Mouse (Mus musculus): ENCODE data around the gene Slpi. TPM values are rescaled to one million over a fixed set of nuclear protein-coding genes. Genes with fewer than 3 reads are reported as not detected.

The Slpi gene
- polyA plus RNA-seq, 1 experiment from 2014 or later, result 0.66 TPM

DNA sequence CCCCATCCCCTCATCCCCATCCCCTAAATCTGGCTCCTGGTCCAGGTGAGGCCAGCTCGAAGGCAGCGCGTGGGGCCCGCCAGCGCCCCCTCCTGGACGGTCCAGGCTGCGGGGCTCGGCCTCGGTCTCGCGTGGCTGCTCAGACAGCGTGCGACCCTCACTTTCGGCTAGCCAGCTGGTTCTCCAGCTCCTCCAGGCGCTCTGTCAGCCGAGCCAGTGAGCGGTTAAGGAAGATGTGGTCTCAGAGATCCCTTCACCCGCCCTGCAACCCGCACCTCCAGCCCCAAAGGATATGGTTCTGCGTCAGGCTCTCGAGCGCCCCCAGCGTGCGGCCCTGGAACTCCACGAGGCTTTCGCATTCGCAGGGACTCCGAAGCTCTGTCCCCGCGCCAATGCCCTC, 604 bp upstream of the Slpi start:
- Histone ChIP-seq H3K4me1 (ENCODE audit: control insufficient read depth, insufficient read depth, low read depth, low read length) (peaks cover 7% of the 10 kb centered on the region), H3K9me3 (ENCODE audit: control insufficient read depth, low read length) (no peaks in the 10 kb centered on the region), H3K36me3 (ENCODE audit: control insufficient read depth, insufficient read depth, low read length) (no peaks in the 10 kb centered on the region), H3K27me3 (replicated peaks; ENCODE audit: control insufficient read depth, insufficient read depth, low read length) (peaks cover 3% of the 10 kb centered on the region; the same call in 1 of the 2 replicates), H3K9ac (ENCODE audit: low read depth, low read length) (peak overlapping the region; percentile 74), H3K4me3 (ENCODE audit: low read length) (peak overlapping the region; percentile 59), H3K27ac (ENCODE audit: low read depth, low read length) (peak overlapping the region; percentile 76), H3K4me2 (ENCODE audit: low read length) (peak overlapping the region; percentile 81)
- peak; percentile 74 for ATAC-seq
- WGBS, result 0% methylated on average over 30 of the region's 30 CpGs

DNA sequence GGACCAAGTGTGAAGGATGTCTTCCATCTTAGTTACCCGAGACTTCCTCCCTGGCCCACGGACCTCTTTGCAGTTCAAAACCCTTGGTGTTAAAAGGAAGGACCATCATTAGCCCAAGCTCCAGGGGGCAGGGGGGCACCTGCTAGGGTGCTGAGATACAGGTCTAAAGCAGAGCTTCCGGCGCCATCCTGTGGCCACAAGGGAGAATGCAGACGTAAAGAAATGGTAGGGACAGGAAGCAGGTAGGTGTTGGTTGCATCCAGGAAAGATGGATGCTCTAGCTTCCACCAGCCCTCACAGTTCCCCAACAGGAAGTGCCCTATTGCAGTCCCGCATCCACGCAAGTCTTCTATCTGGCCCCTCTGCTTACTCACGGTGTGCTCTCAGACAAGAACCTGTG, 1.9 kb downstream of the Slpi start:
- H3K4me3 ChIP-seq (ENCODE audit: low read length), result no peak overlapping the region
- no peak overlapping the region for H3K9ac ChIP-seq (ENCODE audit: low read depth, low read length)
- H3K27me3 ChIP-seq (replicated peaks; ENCODE audit: control insufficient read depth, insufficient read depth, low read length), result peaks cover 3% of the 10 kb centered on the region; the same call in 1 of the 2 replicates
- H3K9me3 ChIP-seq (ENCODE audit: control insufficient read depth, low read length), result no peaks in the 10 kb centered on the region
- no peak for ATAC-seq
- no peak overlapping the region for H3K4me2 ChIP-seq (ENCODE audit: low read length)
- H3K27ac ChIP-seq (ENCODE audit: low read depth, low read length), result no peak overlapping the region
- WGBS, result 15% methylated on average over 8 of the region's 8 CpGs
- no peaks in the 10 kb centered on the region for H3K36me3 ChIP-seq (ENCODE audit: control insufficient read depth, insufficient read depth, low read length)
- peaks cover 7% of the 10 kb centered on the region for H3K4me1 ChIP-seq (ENCODE audit: control insufficient read depth, insufficient read depth, low read depth, low read length)

- Histone ChIP-seq H3K4me3 (ENCODE audit: low read length) (no peak overlapping the region), H3K27ac (ENCODE audit: low read depth, low read length) (no peak overlapping the region), H3K9me3 (ENCODE audit: control insufficient read depth, low read length) (no peaks in the 10 kb centered on the region), H3K9ac (ENCODE audit: low read depth, low read length) (no peak overlapping the region), H3K4me2 (ENCODE audit: low read length) (peak overlapping the region; percentile 40), H3K36me3 (ENCODE audit: control insufficient read depth, insufficient read depth, low read length) (no peaks in the 10 kb centered on the region), H3K27me3 (replicated peaks; ENCODE audit: control insufficient read depth, insufficient read depth, low read length) (peaks cover 3% of the 10 kb centered on the region; the same call in 1 of the 2 replicates), H3K4me1 (ENCODE audit: control insufficient read depth, insufficient read depth, low read depth, low read length) (peaks cover 7% of the 10 kb centered on the region)
- WGBS, result 10% methylated on average over 18 of the region's 18 CpGs
- peak; percentile 81 for ATAC-seq
These were observed 2.8 kb downstream of the Slpi start for GRCm38 (mm10) chr2:164385927-164386763.

GRCm38 (mm10) chr2:164383656-164384399, 5.1 kb downstream of the Slpi start:
- no peak overlapping the region for H3K9ac ChIP-seq (ENCODE audit: low read depth, low read length)
- H3K27ac ChIP-seq (ENCODE audit: low read depth, low read length), result no peak overlapping the region
- peaks cover 7% of the 10 kb centered on the region for H3K4me1 ChIP-seq (ENCODE audit: control insufficient read depth, insufficient read depth, low read depth, low read length)
- H3K9me3 ChIP-seq (ENCODE audit: control insufficient read depth, low read length), result no peaks in the 10 kb centered on the region
- no peak for ATAC-seq
- no peak overlapping the region for H3K4me2 ChIP-seq (ENCODE audit: low read length)
- H3K4me3 ChIP-seq (ENCODE audit: low read length), result no peak overlapping the region
- 40% methylated on average over 11 of the region's 11 CpGs for WGBS
- no peaks in the 10 kb centered on the region for H3K36me3 ChIP-seq (ENCODE audit: control insufficient read depth, insufficient read depth, low read length)
- H3K27me3 ChIP-seq (replicated peaks; ENCODE audit: control insufficient read depth, insufficient read depth, low read length), result peaks cover 3% of the 10 kb centered on the region; the same call in 1 of the 2 replicates

DNA sequence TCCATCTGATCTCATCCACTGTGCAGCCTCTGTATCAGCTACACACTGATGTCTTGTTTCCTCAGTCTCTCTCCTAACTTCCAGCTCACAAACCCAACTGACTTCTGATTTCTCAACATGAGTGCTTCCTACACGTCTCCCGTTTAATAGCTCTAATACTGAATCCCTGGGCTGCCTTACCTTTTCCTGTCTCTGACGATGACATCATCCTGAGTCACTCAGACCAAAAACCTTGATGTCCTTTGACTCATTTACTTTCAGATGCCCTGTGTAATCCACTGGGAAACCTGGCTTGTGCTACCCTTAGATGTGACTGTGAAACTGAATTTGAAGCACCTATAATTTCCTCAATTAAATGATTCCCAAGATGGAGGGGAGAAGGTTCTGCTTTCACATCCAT, 5.9 kb downstream of the Slpi start:
- Histone ChIP-seq H3K36me3 (ENCODE audit: control insufficient read depth, insufficient read depth, low read length) (no peaks in the 10 kb centered on the region), H3K4me2 (ENCODE audit: low read length) (no peak overlapping the region), H3K9me3 (ENCODE audit: control insufficient read depth, low read length) (no peaks in the 10 kb centered on the region), H3K4me1 (ENCODE audit: control insufficient read depth, insufficient read depth, low read depth, low read length) (peaks cover 7% of the 10 kb centered on the region), H3K27me3 (replicated peaks; ENCODE audit: control insufficient read depth, insufficient read depth, low read length) (peaks cover 3% of the 10 kb centered on the region; the same call in 1 of the 2 replicates), H3K9ac (ENCODE audit: low read depth, low read length) (no peak overlapping the region), H3K4me3 (ENCODE audit: low read length) (no peak overlapping the region), H3K27ac (ENCODE audit: low read depth, low read length) (no peak overlapping the region)
- WGBS, result 88% methylated on average over 3 of the region's 3 CpGs
- ATAC-seq, result no peak

DNA sequence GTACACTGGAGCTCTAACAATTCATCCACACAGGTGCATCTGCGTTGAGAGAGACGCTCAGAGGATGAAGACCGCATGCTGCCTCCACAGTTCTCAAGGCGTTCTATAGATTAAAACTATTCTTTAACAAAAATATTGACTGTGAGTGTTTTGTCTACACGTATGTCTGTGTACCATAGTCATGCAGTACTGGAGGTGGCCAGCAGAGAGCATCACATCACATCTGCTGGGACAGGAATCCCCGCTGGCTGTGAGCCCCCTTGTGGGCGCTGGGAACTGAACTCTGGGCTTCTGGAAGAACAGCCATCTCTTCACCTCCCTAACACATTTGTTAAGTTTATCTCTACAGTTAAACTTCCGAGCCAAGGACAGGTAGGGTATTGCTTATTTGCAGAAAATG, 7.2 kb downstream of the Slpi start:
- Histone ChIP-seq H3K4me2 (ENCODE audit: low read length) (no peak overlapping the region), H3K27ac (ENCODE audit: low read depth, low read length) (no peak overlapping the region), H3K36me3 (ENCODE audit: control insufficient read depth, insufficient read depth, low read length) (no peaks in the 10 kb centered on the region), H3K27me3 (replicated peaks; ENCODE audit: control insufficient read depth, insufficient read depth, low read length) (no peaks in the 10 kb centered on the region), H3K4me3 (ENCODE audit: low read length) (no peak overlapping the region), H3K9ac (ENCODE audit: low read depth, low read length) (no peak overlapping the region), H3K4me1 (ENCODE audit: control insufficient read depth, insufficient read depth, low read depth, low read length) (peaks cover 7% of the 10 kb centered on the region), H3K9me3 (ENCODE audit: control insufficient read depth, low read length) (no peaks in the 10 kb centered on the region)
- WGBS, result 77% methylated on average over 8 of the region's 8 CpGs
- ATAC-seq, result no peak

DNA sequence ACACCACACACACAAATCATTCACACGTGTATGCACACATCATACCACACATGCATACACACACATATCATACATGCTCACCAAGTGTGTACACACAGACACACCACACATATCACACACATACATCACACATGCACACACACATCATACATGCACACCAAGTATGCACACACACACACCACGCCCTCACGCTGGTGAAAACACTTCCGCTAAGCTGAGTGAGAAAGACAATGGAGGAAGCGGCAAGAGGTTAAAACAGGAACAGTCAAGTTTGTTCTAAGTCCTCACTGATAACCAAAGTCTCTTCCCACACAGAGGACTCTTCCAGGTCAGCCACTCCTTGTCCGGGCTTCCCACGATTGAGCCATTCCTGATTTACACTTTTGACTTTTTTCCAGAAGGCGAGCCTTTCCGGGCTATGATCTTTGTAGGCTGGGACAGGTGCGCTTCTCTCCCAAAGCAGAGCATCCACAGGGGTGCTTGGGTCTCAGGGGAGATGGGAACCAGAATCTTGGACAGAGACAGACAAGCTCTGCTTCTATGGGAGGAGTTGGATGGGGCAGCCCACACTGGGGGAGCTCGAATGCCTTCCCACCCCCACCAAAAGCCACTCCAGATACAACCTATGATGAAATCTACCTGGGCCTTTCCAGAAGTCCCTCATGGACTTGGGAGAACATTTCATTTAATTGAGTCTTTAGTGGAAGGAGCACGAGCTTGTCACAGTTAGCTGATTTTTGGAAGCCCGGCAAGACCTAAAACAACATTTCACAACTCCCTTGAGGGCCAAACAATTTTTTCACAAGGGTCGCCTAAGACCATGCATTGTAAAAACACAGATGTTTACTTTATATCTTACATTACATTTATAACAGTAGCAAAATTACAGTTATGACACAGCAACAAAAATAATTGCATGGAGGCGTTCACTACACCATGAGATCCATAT, 11.1 kb downstream of the Slpi start:
- Histone ChIP-seq H3K4me1 (ENCODE audit: control insufficient read depth, insufficient read depth, low read depth, low read length) (no peaks in the 10 kb centered on the region), H3K9ac (ENCODE audit: low read depth, low read length) (no peak overlapping the region), H3K36me3 (ENCODE audit: control insufficient read depth, insufficient read depth, low read length) (no peaks in the 10 kb centered on the region), H3K4me3 (ENCODE audit: low read length) (no peak overlapping the region), H3K27me3 (replicated peaks; ENCODE audit: control insufficient read depth, insufficient read depth, low read length) (no peaks in the 10 kb centered on the region), H3K4me2 (ENCODE audit: low read length) (no peak overlapping the region), H3K27ac (ENCODE audit: low read depth, low read length) (no peak overlapping the region), H3K9me3 (ENCODE audit: control insufficient read depth, low read length) (no peaks in the 10 kb centered on the region)
- ATAC-seq, result no peak
- WGBS, result 91% methylated on average over 15 of the region's 15 CpGs

- 54% methylated on average over 4 of the region's 4 CpGs for WGBS
- Histone ChIP-seq H3K9ac (ENCODE audit: low read depth, low read length) (no peak overlapping the region), H3K9me3 (ENCODE audit: control insufficient read depth, low read length) (no peaks in the 10 kb centered on the region), H3K4me3 (ENCODE audit: low read length) (no peak overlapping the region), H3K4me2 (ENCODE audit: low read length) (no peak overlapping the region), H3K4me1 (ENCODE audit: control insufficient read depth, insufficient read depth, low read depth, low read length) (no peaks in the 10 kb centered on the region), H3K36me3 (ENCODE audit: control insufficient read depth, insufficient read depth, low read length) (no peaks in the 10 kb centered on the region), H3K27me3 (replicated peaks; ENCODE audit: control insufficient read depth, insufficient read depth, low read length) (no peaks in the 10 kb centered on the region), H3K27ac (ENCODE audit: low read depth, low read length) (no peak overlapping the region)
- no peak for ATAC-seq
These were observed 15.7 kb downstream of the Slpi start for GRCm38 (mm10) chr2:164373187-164373586.

All from hindbrain, embryonic 16.5 days (tissue).